Mouse (Mus musculus) macrophage (primary cell): ENCODE data around the gene Mybpc3. TPM values are rescaled to one million over a fixed set of nuclear protein-coding genes. Genes with fewer than 3 reads are reported as not detected.
A peak's percentile ranks its signal among the peaks of the same experiment; 100 is the strongest.

Experiments
- H3K27ac ChIP-seq: fragments of 350-480 bp; formaldehyde crosslinking; 2 replicates; pipeline ENCODE4 v1.9.0; 2021
- H3K36me3 ChIP-seq: fragments of 350-480 bp; formaldehyde crosslinking; 2 replicates; pipeline ENCODE4 v1.9.0; 2021; ENCODE audit errors: inconsistent target
- H3K4me3 ChIP-seq: fragments of 350-480 bp; formaldehyde crosslinking; 2 replicates; pipeline ENCODE4 v1.9.0; 2021; ENCODE audit errors: inconsistent target
- H3K79me2 ChIP-seq: fragments of 350-480 bp; formaldehyde crosslinking; 2 replicates; pipeline ENCODE4 v1.9.0; 2021; ENCODE audit errors: inconsistent target
- WGBS: methylation state at CpG from one replicate; pipeline ENCODE4 v1.1.7; 2026; ENCODE audit warnings: inconsistent platforms; ENCODE audit not compliant: missing documents; 5-methylcytosine and 5-hydroxymethylcytosine counted together
- polyA plus RNA-seq: library from polyadenylated mRNA; stranded (reverse); fragments of 250-400 nt; gene quantifications from 3 replicates; pipeline ENCODE4 v1.2.4, GENCODE M21; 2018; ENCODE audit warnings: inconsistent platforms

The Mybpc3 gene
- polyA plus RNA-seq, 1 experiment from 2014 or later, result 0.09 TPM

GRCm38 (mm10) chr2:91151331-91151730 lies 33.4 kb downstream of the Mybpc3 start:
- no peaks in the 10 kb centered on the region for H3K79me2 ChIP-seq
- no peak overlapping the region for H3K4me3 ChIP-seq
- H3K27ac ChIP-seq, result no peak overlapping the region
- 86% methylated on average over 1 of the region's 1 CpGs for WGBS
- H3K36me3 ChIP-seq, result peaks cover 89% of the 10 kb centered on the region

DNA sequence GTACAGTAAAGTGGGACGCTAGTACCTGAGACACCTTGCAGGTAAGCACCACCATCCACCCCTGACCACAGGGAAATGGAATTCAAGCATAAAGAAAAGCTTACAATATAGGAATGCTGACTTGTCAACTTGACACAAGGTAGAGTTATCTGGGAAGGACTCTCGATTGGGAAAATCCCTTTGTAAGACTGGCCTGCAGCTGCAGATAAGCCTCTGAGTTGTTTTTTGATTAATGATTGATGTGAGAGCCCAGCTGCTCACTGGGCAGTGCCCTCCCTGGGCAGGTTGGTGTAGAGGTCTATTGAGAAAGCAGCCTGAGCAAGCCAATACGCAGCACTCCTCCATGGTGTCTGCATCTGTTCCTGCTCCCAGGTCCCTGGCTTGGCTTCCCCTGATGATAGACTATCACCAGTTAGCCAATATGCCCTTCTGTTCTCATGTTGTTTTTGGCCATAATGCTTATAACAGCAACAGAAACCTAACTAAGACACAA lies 35.0 kb downstream of the Mybpc3 start:
- Histone ChIP-seq H3K36me3 (peaks cover 90% of the 10 kb centered on the region), H3K79me2 (no peaks in the 10 kb centered on the region), H3K27ac (no peak overlapping the region), H3K4me3 (no peak overlapping the region)
- 93% methylated on average over 3 of the region's 3 CpGs for WGBS

GRCm38 (mm10) chr2:91154091-91154490 lies 36.1 kb downstream of the Mybpc3 start:
- 96% methylated on average over 3 of the region's 3 CpGs for WGBS
- no peak overlapping the region for H3K4me3 ChIP-seq
- H3K36me3 ChIP-seq, result peaks cover 92% of the 10 kb centered on the region
- no peak overlapping the region for H3K27ac ChIP-seq
- H3K79me2 ChIP-seq, result no peaks in the 10 kb centered on the region

DNA sequence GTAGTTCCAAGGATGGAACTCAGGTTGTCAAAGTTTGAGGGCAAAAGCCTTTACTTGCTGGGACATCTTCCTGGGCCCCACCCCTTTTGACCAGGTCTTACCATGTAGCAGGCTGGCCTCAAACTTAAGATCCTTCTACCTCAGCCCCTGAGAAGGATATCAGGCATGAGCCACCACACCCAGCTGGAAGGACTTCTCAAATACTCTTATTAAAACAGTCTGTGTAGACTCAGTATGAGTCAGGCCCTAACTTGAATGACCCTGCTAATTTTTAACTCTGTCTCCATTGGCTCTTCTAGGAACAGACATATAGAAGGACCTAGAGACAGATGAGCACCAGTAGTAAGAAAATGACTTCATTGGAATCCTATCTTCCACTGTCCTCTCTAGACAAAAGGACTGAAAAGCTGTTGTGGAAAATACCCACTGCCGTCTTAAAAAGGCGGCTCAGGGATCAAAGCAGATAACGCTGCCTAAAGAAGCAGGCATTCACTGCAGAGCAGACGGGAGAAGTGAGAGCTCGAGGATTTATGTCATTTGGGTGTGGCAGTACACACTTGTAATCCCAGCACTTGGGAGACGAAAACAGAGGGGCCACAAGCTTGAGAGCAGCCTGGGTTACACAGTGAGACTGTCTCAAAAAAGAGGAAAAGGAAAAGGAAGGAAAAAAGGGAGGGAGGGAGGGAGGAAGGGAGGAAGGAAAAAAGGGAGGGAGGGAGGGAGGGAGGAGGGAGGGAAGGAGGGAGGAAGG lies 39.2 kb downstream of the Mybpc3 start:
- WGBS, result 90% methylated on average over 4 of the region's 6 CpGs
- H3K36me3 ChIP-seq, result peaks cover 97% of the 10 kb centered on the region
- H3K27ac ChIP-seq, result no peak overlapping the region
- H3K79me2 ChIP-seq, result no peaks in the 10 kb centered on the region
- no peak overlapping the region for H3K4me3 ChIP-seq

- H3K4me3 ChIP-seq, result no peak overlapping the region
- WGBS, result 91% methylated on average over 6 of the region's 6 CpGs
- no peaks in the 10 kb centered on the region for H3K79me2 ChIP-seq
- peaks cover 96% of the 10 kb centered on the region for H3K36me3 ChIP-seq
- H3K27ac ChIP-seq, result no peak overlapping the region
These were observed 42.6 kb downstream of the Mybpc3 start for GRCm38 (mm10) chr2:91160591-91160990.

DNA sequence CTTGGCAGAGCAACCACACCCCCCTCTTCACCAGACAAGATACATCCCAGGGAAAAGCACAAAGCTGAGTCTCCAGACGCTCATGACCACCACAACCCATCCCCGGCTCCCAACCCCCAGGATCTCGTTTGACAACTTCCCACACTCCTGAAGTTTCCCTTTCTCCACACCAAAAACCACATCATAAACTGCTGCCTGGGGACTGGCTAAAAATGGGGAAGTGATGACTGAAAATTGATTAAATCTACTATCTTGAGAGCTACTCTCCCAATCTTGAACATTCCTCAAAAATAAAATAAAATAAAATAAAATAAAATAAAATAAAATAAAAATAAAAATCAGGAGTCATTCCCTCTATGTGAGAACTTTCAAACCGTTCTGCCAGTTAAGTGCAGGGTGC lies 45.0 kb downstream of the Mybpc3 start:
- H3K4me3 ChIP-seq, result no peak overlapping the region
- H3K27ac ChIP-seq, result no peak overlapping the region
- 37% methylated on average over 4 of the region's 4 CpGs for WGBS
- H3K79me2 ChIP-seq, result no peaks in the 10 kb centered on the region
- peaks cover 95% of the 10 kb centered on the region for H3K36me3 ChIP-seq

DNA sequence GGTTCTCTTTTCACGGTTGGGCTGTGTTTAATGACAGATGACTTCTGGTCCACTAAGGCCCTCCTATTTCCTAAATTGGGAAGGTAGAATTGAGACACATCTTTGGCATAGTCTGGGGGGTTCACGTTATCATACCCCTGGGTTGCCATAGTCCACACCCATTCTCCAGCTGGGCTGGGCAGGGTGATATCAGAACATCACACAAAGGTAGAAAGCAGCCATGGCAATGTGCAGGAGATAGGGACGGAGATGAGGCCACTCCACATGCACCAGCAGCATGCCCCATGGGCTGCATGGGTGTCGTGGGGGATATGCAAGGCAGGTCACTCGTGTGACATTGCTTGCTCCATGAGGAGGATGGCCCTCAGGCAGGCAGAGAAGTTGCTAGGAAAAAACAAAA lies 45.6 kb downstream of the Mybpc3 start:
- H3K36me3 ChIP-seq, result peaks cover 95% of the 10 kb centered on the region
- no peak overlapping the region for H3K4me3 ChIP-seq
- no peak overlapping the region for H3K27ac ChIP-seq
- no peaks in the 10 kb centered on the region for H3K79me2 ChIP-seq
- WGBS, result 85% methylated on average over 5 of the region's 5 CpGs

- Histone ChIP-seq H3K4me3 (no peak overlapping the region), H3K36me3 (peaks cover 93% of the 10 kb centered on the region), H3K79me2 (no peaks in the 10 kb centered on the region), H3K27ac (no peak overlapping the region)
- 95% methylated on average over 6 of the region's 6 CpGs for WGBS
These were observed 47.0 kb downstream of the Mybpc3 start for GRCm38 (mm10) chr2:91164991-91165390.

- Histone ChIP-seq H3K36me3 (peaks cover 89% of the 10 kb centered on the region), H3K79me2 (no peaks in the 10 kb centered on the region), H3K4me3 (no peak overlapping the region), H3K27ac (no peak overlapping the region)
- 88% methylated on average over 4 of the region's 4 CpGs for WGBS
These were observed 49.7 kb downstream of the Mybpc3 start for GRCm38 (mm10) chr2:91167629-91168028.

GRCm38 (mm10) chr2:91169587-91170322 lies 51.8 kb downstream of the Mybpc3 start:
- Histone ChIP-seq H3K4me3 (no peak overlapping the region), H3K79me2 (no peaks in the 10 kb centered on the region), H3K27ac (no peak overlapping the region), H3K36me3 (peaks cover 86% of the 10 kb centered on the region)
- WGBS, result 95% methylated on average over 25 of the region's 25 CpGs

GRCm38 (mm10) chr2:91175490-91175889 lies 57.5 kb downstream of the Mybpc3 start:
- 96% methylated on average over 4 of the region's 4 CpGs for WGBS
- peaks cover 80% of the 10 kb centered on the region for H3K36me3 ChIP-seq
- peaks cover 36% of the 10 kb centered on the region for H3K79me2 ChIP-seq

GRCm38 (mm10) chr2:91176234-91176633 lies 58.3 kb downstream of the Mybpc3 start:
- no peak overlapping the region for H3K4me3 ChIP-seq
- WGBS, result 94% methylated on average over 6 of the region's 6 CpGs
- peaks cover 76% of the 10 kb centered on the region for H3K36me3 ChIP-seq
- no peak overlapping the region for H3K27ac ChIP-seq
- peaks cover 44% of the 10 kb centered on the region for H3K79me2 ChIP-seq

More at GRCm38 (mm10) chr2:91175490-91175889, 57.5 kb downstream of the Mybpc3 start:
- no peak overlapping the region for H3K27ac ChIP-seq
- H3K4me3 ChIP-seq, result no peak overlapping the region

DNA sequence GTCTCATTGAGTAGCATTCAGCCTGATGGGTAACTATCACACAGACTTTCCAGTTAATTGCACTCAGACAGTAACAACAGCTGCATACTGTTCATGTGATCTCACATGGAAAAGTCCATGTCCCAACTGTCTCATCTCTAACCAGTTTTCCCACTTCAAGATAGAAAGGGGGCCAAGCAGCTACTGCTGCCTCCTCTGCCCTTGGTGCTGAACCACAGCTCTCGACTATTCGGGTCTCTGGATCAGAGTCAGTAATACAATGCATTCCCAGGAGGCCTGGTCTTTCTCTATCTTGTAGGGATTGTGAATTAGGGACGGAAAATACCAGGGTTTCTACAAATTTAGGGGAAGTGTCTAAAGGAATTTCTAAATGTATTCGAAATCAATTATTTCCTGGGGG lies 61.9 kb downstream of the Mybpc3 start:
- H3K27ac ChIP-seq, result no peak overlapping the region
- WGBS, result 82% methylated on average over 4 of the region's 4 CpGs
- H3K36me3 ChIP-seq, result peaks cover 47% of the 10 kb centered on the region

DNA sequence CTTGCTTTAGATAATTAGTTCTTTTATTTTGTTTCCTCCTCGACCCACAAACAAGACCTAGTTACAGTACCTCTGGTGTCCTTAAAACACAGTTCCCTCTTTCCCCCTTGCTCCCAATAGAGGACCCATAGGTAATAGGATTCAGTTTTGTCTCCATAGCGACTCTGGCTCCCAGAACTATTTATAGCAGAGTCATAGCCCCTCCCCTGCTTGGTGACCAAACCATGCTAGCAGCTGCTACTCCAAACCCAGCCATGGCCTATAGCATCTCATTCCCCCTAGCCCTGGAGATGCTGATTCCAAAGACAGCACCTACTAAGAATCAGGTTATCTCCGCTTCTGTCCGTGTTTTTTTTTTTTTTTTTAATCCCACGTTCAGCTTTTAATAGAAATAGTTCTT lies 62.8 kb downstream of the Mybpc3 start:
- Histone ChIP-seq H3K36me3 (peaks cover 40% of the 10 kb centered on the region), H3K79me2 (peaks cover 54% of the 10 kb centered on the region), H3K27ac (no peak overlapping the region), H3K4me3 (no peak overlapping the region)
- 76% methylated on average over 5 of the region's 5 CpGs for WGBS

More for the DNA sequence above, 61.9 kb downstream of the Mybpc3 start:
- H3K4me3 ChIP-seq, result no peak overlapping the region
- H3K79me2 ChIP-seq, result peaks cover 54% of the 10 kb centered on the region

GRCm38 (mm10) chr2:91182016-91182404 lies 64.1 kb downstream of the Mybpc3 start:
- H3K79me2 ChIP-seq, result peaks cover 45% of the 10 kb centered on the region
- 6% methylated on average over 8 of the region's 8 CpGs for WGBS
- H3K4me3 ChIP-seq, result peak overlapping the region; percentile 49
- H3K27ac ChIP-seq, result no peak overlapping the region
- H3K36me3 ChIP-seq, result peaks cover 30% of the 10 kb centered on the region
